Mouse (Mus musculus) myocyte (in vitro differentiated cells): ENCODE results near the gene Slc25a26. TPM values are rescaled to one million over a fixed set of nuclear protein-coding genes. Genes with fewer than 3 reads are reported as not detected.
A peak's percentile ranks its signal among the peaks of the same experiment; 100 is the strongest.

ENCODE experiments used
- H3K27me3 ChIP-seq: one replicate; pipeline ENCODE4 v1.6.1; 2011; ENCODE audit not compliant: control insufficient read depth, insufficient read depth, insufficient read length
- H3K36me3 ChIP-seq: one replicate; pipeline ENCODE4 v1.6.1; 2011; ENCODE audit not compliant: control insufficient read depth, insufficient read depth
- H3K4me2 ChIP-seq: one replicate; pipeline ENCODE4 v1.6.1; 2011; ENCODE audit warnings: low read depth, control low read depth
- H3K4me3 ChIP-seq: one replicate; pipeline ENCODE4 v1.5.1; 2011; ENCODE audit warnings: mild to moderate bottlenecking, control low read depth, moderate library complexity
- H3K79me2 ChIP-seq: one replicate; pipeline ENCODE4 v1.6.1; 2011; ENCODE audit not compliant: control insufficient read depth, insufficient read depth
- H3ac ChIP-seq: one replicate; pipeline ENCODE4 v1.6.1; 2011; ENCODE audit not compliant: control insufficient read depth, insufficient read length
- CEBPB ChIP-seq: IDR thresholded peaks from 2 replicates; pipeline ENCODE4 v1.6.1; 2011; ENCODE audit warnings: mild to moderate bottlenecking, moderate library complexity; ENCODE audit not compliant: poor library complexity, insufficient read depth, severe bottlenecking
- E2F4 ChIP-seq: IDR thresholded peaks from one replicate; pipeline ENCODE4 v1.6.1; 2011; ENCODE audit warnings: mild to moderate bottlenecking, control low read depth, moderate library complexity; ENCODE audit not compliant: insufficient read depth
- MAX ChIP-seq: IDR thresholded peaks from one replicate; pipeline ENCODE4 v1.6.1; 2011; ENCODE audit warnings: low read depth, mild to moderate bottlenecking, control low read depth
- MYOD1 ChIP-seq, 3 experiments: IDR thresholded peaks; one replicate each; pipeline ENCODE4 v1.6.1; 2011; ENCODE audit warnings: control low read depth in 2 of 3, low read depth in 2 of 3, mild to moderate bottlenecking in 2 of 3, moderate library complexity in 1 of 3; ENCODE audit not compliant: insufficient read length in 2 of 3, control insufficient read depth in 1 of 3
- MYOG ChIP-seq, 3 experiments: IDR thresholded peaks; one replicate each; pipeline ENCODE4 v1.6.1; 2011; ENCODE audit warnings: control low read depth in 2 of 3, low read depth in 2 of 3, mild to moderate bottlenecking in 2 of 3; ENCODE audit not compliant: insufficient read length in 2 of 3, control insufficient read depth in 1 of 3, insufficient read depth in 1 of 3
- POLR2A ChIP-seq: IDR thresholded peaks from one replicate; pipeline ENCODE4 v1.6.1; 2011; ENCODE audit warnings: low read depth, mild to moderate bottlenecking, control low read depth, moderate library complexity; ENCODE audit not compliant: insufficient read length
- POLR2AphosphoS2 ChIP-seq: IDR thresholded peaks from one replicate; pipeline ENCODE4 v1.6.1; 2011; ENCODE audit warnings: low read depth, control low read depth; ENCODE audit not compliant: insufficient read length
- REST ChIP-seq: IDR thresholded peaks from one replicate; pipeline ENCODE4 v1.6.1; 2011; ENCODE audit warnings: mild to moderate bottlenecking, control low read depth, moderate library complexity; ENCODE audit not compliant: insufficient read depth, insufficient read length
- SRF ChIP-seq: IDR thresholded peaks from one replicate; pipeline ENCODE4 v1.6.1; 2011; ENCODE audit warnings: low read depth; ENCODE audit not compliant: control insufficient read depth, insufficient read length
- TCF12 ChIP-seq: IDR thresholded peaks from one replicate; pipeline ENCODE4 v1.6.1; 2011; ENCODE audit warnings: mild to moderate bottlenecking, control low read depth; ENCODE audit not compliant: poor library complexity, insufficient read depth, severe bottlenecking
- TCF3 ChIP-seq: IDR thresholded peaks from one replicate; pipeline ENCODE4 v1.6.1; 2011; ENCODE audit warnings: low read depth, control low read depth; ENCODE audit not compliant: insufficient read length
- USF1 ChIP-seq: IDR thresholded peaks from one replicate; pipeline ENCODE4 v1.6.1; 2011; ENCODE audit warnings: low read depth, mild to moderate bottlenecking, control low read depth, moderate library complexity
- polyA plus RNA-seq: library from polyadenylated mRNA; unstranded; fragments of >200 nt; fragmentation: generic; extraction: Trizol; gene quantifications from one replicate; pipeline ENCODE4 v1.2.1, GENCODE M21; 2012; ENCODE audit warnings: missing spikeins

The Slc25a26 gene
- polyA plus RNA-seq, 1 experiment: 4.7 TPM

- Histone ChIP-seq H3K4me3 (no peak overlapping the region), H3ac (no peak overlapping the region), H3K79me2 (peaks cover 41% of the 10 kb centered on the region)
These were observed 140.2 kb downstream of the Slc25a26 start for GRCm38 (mm10) chr6:94640297-94640696.

GRCm38 (mm10) chr6:94642048-94642447, 141.9 kb downstream of the Slc25a26 start:
- no peak overlapping the region for H3K4me3 ChIP-seq
- TF ChIP-seq CEBPB (no peak), TCF3 (no peak), SRF (no peak), MAX (no peak), REST (no peak)
- no peaks in the 10 kb centered on the region for H3K27me3 ChIP-seq
- H3K4me2 ChIP-seq: peak overlapping the region; percentile 79
- no peaks in the 10 kb centered on the region for H3K36me3 ChIP-seq
- H3K79me2 ChIP-seq: peaks cover 41% of the 10 kb centered on the region
- H3ac ChIP-seq: no peak overlapping the region

More at GRCm38 (mm10) chr6:94640297-94640696, 140.2 kb downstream of the Slc25a26 start:
- TF ChIP-seq TCF12 (peak; percentile 72), MYOD1 (IDR thresholded peaks at IDR 0.05; ENCODE audit: control insufficient read depth in 1 of 3, insufficient read length in 2 of 3, low read depth in 2 of 3) (peak in 1 of 3 experiments; percentile 10), MAX (peak; percentile 23), USF1 (no peak)
- Histone ChIP-seq H3K27me3 (no peaks in the 10 kb centered on the region), H3K4me2 (peak overlapping the region; percentile 79), H3K36me3 (no peaks in the 10 kb centered on the region)

- H3K4me3 ChIP-seq: no peak overlapping the region
- H3ac ChIP-seq: no peak overlapping the region
- no peaks in the 10 kb centered on the region for H3K27me3 ChIP-seq
- H3K79me2 ChIP-seq: peaks cover 41% of the 10 kb centered on the region
- H3K4me2 ChIP-seq: peak overlapping the region; percentile 19
- H3K36me3 ChIP-seq: no peaks in the 10 kb centered on the region
- TF ChIP-seq E2F4 (no peak), POLR2A (no peak), TCF12 (no peak), TCF3 (no peak), SRF (no peak), MYOD1 (IDR thresholded peaks at IDR 0.05; ENCODE audit: control insufficient read depth in 1 of 3, insufficient read length in 2 of 3, low read depth in 2 of 3) (no peak), MAX (no peak), CEBPB (no peak), POLR2AphosphoS2 (no peak), USF1 (no peak), MYOG (IDR thresholded peaks at IDR 0.05; ENCODE audit: control insufficient read depth in 1 of 3, insufficient read depth in 1 of 3, insufficient read length in 2 of 3, low read depth in 2 of 3) (no peak), REST (no peak)
These were observed 143.9 kb downstream of the Slc25a26 start for GRCm38 (mm10) chr6:94643989-94644388.

- Histone ChIP-seq H3K4me2 (peak overlapping the region; percentile 57), H3K36me3 (no peaks in the 10 kb centered on the region), H3K4me3 (no peak overlapping the region), H3ac (no peak overlapping the region), H3K79me2 (peaks cover 41% of the 10 kb centered on the region), H3K27me3 (no peaks in the 10 kb centered on the region)
- TF ChIP-seq CEBPB (no peak), TCF3 (no peak), POLR2AphosphoS2 (no peak), SRF (no peak), USF1 (no peak), E2F4 (no peak), MAX (no peak), POLR2A (no peak), TCF12 (no peak), MYOD1 (IDR thresholded peaks at IDR 0.05; ENCODE audit: control insufficient read depth in 1 of 3, insufficient read length in 2 of 3, low read depth in 2 of 3) (no peak)
These were observed 144.5 kb downstream of the Slc25a26 start for GRCm38 (mm10) chr6:94644641-94645040.

- no peak overlapping the region for H3ac ChIP-seq
- no peak overlapping the region for H3K4me3 ChIP-seq
- no peaks in the 10 kb centered on the region for H3K27me3 ChIP-seq
- H3K4me2 ChIP-seq: peak overlapping the region; percentile 57
- TF ChIP-seq CEBPB (no peak), MYOG (IDR thresholded peaks at IDR 0.05; ENCODE audit: control insufficient read depth in 1 of 3, insufficient read depth in 1 of 3, insufficient read length in 2 of 3, low read depth in 2 of 3) (no peak)
- no peaks in the 10 kb centered on the region for H3K36me3 ChIP-seq
- peaks cover 40% of the 10 kb centered on the region for H3K79me2 ChIP-seq
These were observed 145.6 kb downstream of the Slc25a26 start for GRCm38 (mm10) chr6:94645723-94646122.
